Mouse (Mus musculus): ENCODE results near the gene Rundc3b. TPM values are rescaled to one million over a fixed set of nuclear protein-coding genes. Genes with fewer than 3 reads are reported as not detected.

Gene Rundc3b
- polyA plus RNA-seq (2012; rRNA removed) (0.06 and 0.10 TPM in 2 replicates), polyA plus RNA-seq (2014; fragmentation: Nextera tagmentation; extraction: Ambion mirVana) (0.06 and 0.13 TPM in 2 replicates)

DNA sequence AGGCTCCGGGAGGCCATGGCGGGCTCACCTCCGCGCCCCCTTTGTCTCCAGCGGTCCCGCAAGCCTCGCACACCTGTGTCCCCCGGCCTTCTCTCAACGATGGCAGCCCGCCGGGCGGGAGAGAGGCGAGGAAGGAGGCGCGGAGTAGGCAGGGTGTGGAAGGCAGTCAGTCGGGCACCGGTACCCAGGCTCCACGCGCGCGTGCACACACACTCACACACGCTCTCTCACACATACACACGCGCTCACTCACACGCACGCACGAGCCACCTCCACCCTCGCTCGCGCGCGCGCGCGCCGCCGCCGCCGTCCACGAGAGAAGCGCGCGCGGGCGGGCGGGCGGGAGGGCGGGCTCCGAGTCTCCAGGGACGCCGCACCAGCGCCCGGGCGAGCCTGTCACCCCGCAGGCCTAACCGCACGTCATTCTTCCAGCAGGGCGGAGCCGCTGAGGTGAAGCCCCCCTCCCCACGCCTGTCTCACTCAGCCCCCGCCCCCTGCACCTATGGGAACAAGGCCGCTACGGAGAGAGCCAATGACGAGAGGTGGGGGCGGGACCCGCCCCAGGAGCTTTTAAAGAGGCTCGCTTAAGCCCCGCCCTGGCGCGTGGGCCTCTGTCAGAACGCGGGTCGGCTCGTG lies at the start of gene Rundc3b:
Gene Rundc3b, minus strand, starts transcription at position 357 of the 636 bp plus-strand sequence.
- H3K36me3 ChIP-seq (replicated peaks; ENCODE audit: control insufficient read depth, insufficient read depth, low read depth): no peaks in the 10 kb centered on the region
- no peaks in the 10 kb centered on the region for H3K9me3 ChIP-seq (ENCODE audit: control insufficient read depth, low read length)
- no peak for TF ChIP-seq CTCF (IDR thresholded peaks at IDR 0.05; ENCODE audit: low read depth)
- TF ChIP-seq EP300 (IDR thresholded peaks at IDR 0.05; ENCODE audit: low read depth): no peak
- peaks cover 20% of the 10 kb centered on the region for H3K27me3 ChIP-seq (ENCODE audit: control insufficient read depth, insufficient read depth, low read length)
- DNase-seq (ENCODE audit: low read depth in 3 of 3, low spot score in 3 of 3) (peak; percentile 39 to 47 (median 41)), ATAC-seq (ENCODE audit: insufficient read depth) (peak; percentile 90)
- no peaks in the 10 kb centered on the region for H3K4me1 ChIP-seq (replicated peaks; ENCODE audit: control insufficient read depth in 2 of 2, insufficient read depth in 2 of 2, low read length in 1 of 2)
- no peak within 1 kb of the TSS for H3K27ac ChIP-seq
- H3K4me3 ChIP-seq (ENCODE audit: insufficient read depth in 1 of 2, low read depth in 2 of 2, low read length in 2 of 2): peak within 1 kb of the TSS; percentile 62 to 64
- H3K4me2 ChIP-seq (ENCODE audit: low read depth): peak within 1 kb of the TSS; percentile 82
- H3K9ac ChIP-seq (replicated peaks): 0 out of 2 replicates have a peak within 1 kb of the TSS, but pooled peaks have one; percentile 9
- 1% methylated on average over 74 of the region's 74 CpGs for WGBS (ENCODE audit: insufficient replicate concordance)

- DNase-seq (ENCODE audit: low read depth in 3 of 3, low spot score in 3 of 3) (no peak), ATAC-seq (ENCODE audit: insufficient read depth) (no peak)
- H3K4me3 ChIP-seq (ENCODE audit: insufficient read depth in 1 of 2, low read depth in 2 of 2, low read length in 2 of 2): no peak overlapping the region
- no peaks in the 10 kb centered on the region for H3K9me3 ChIP-seq (ENCODE audit: control insufficient read depth, low read length)
- H3K27me3 ChIP-seq (ENCODE audit: control insufficient read depth, insufficient read depth, low read length): no peaks in the 10 kb centered on the region
- H3K36me3 ChIP-seq (replicated peaks; ENCODE audit: control insufficient read depth, insufficient read depth, low read depth): no peaks in the 10 kb centered on the region
- H3K27ac ChIP-seq: no peak overlapping the region
- no peak for TF ChIP-seq CTCF (IDR thresholded peaks at IDR 0.05; ENCODE audit: low read depth)
- no peak for TF ChIP-seq EP300 (IDR thresholded peaks at IDR 0.05; ENCODE audit: low read depth)
- WGBS (ENCODE audit: insufficient replicate concordance): 58% methylated on average over 1 of the region's 1 CpGs
- no peaks in the 10 kb centered on the region for H3K4me1 ChIP-seq (replicated peaks; ENCODE audit: control insufficient read depth in 2 of 2, insufficient read depth in 2 of 2, low read length in 1 of 2)
- no peak overlapping the region for H3K4me2 ChIP-seq (ENCODE audit: low read depth)
- H3K9ac ChIP-seq (replicated peaks): no peak overlapping the region
These were observed 46.9 kb upstream of the Rundc3b start for GRCm38 (mm10) chr5:8669606-8670005.

GRCm38 (mm10) chr5:8667758-8668474 lies 45.2 kb upstream of the Rundc3b start:
- H3K4me3 ChIP-seq (ENCODE audit: insufficient read depth in 1 of 2, low read depth in 2 of 2, low read length in 2 of 2): no peak overlapping the region
- 52% methylated on average over 9 of the region's 9 CpGs for WGBS (ENCODE audit: insufficient replicate concordance)
- no peak for ATAC-seq (ENCODE audit: insufficient read depth)
- no peak overlapping the region for H3K27ac ChIP-seq
- TF ChIP-seq CTCF (IDR thresholded peaks at IDR 0.05; ENCODE audit: low read depth): no peak
- TF ChIP-seq EP300 (IDR thresholded peaks at IDR 0.05; ENCODE audit: low read depth): no peak
- H3K9me3 ChIP-seq (ENCODE audit: control insufficient read depth, low read length): no peaks in the 10 kb centered on the region
- no peak overlapping the region for H3K4me2 ChIP-seq (ENCODE audit: low read depth)
- H3K27me3 ChIP-seq (ENCODE audit: control insufficient read depth, insufficient read depth, low read length): no peaks in the 10 kb centered on the region
- no peak overlapping the region for H3K9ac ChIP-seq (replicated peaks)
- H3K36me3 ChIP-seq (replicated peaks; ENCODE audit: control insufficient read depth, insufficient read depth, low read depth): no peaks in the 10 kb centered on the region
- no peaks in the 10 kb centered on the region for H3K4me1 ChIP-seq (replicated peaks; ENCODE audit: control insufficient read depth in 2 of 2, insufficient read depth in 2 of 2, low read length in 1 of 2)
- DNase-seq (ENCODE audit: low read depth in 3 of 3, low spot score in 3 of 3): no peak

DNA sequence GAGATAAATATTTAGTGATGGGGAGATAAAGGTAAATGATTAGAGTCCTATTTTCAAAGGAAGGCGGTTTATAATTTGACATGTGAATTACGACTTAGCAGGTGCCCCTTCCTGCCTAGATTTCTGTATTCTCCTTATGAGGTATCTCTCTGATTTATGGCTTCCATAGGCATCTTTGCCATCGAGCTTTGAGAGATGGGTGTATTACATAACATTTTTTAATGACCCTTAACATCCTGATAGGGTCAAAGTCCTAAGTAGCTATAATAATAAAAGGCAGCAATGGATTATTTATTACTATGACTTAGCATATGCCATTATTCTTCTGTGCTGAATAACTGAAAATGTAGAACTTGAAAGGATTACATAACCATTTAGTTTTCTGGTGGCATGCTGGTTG lies 41.9 kb upstream of the Rundc3b start:
- no peak for ATAC-seq (ENCODE audit: insufficient read depth)
- Histone ChIP-seq H3K4me2 (ENCODE audit: low read depth) (no peak overlapping the region), H3K27me3 (ENCODE audit: control insufficient read depth, insufficient read depth, low read length) (no peaks in the 10 kb centered on the region), H3K4me1 (replicated peaks; ENCODE audit: control insufficient read depth in 2 of 2, insufficient read depth in 2 of 2, low read length in 1 of 2) (no peaks in the 10 kb centered on the region), H3K9ac (replicated peaks) (no peak overlapping the region), H3K4me3 (ENCODE audit: insufficient read depth in 1 of 2, low read depth in 2 of 2, low read length in 2 of 2) (no peak overlapping the region), H3K27ac (no peak overlapping the region), H3K36me3 (replicated peaks; ENCODE audit: control insufficient read depth, insufficient read depth, low read depth) (no peaks in the 10 kb centered on the region), H3K9me3 (ENCODE audit: control insufficient read depth, low read length) (no peaks in the 10 kb centered on the region)
- WGBS (ENCODE audit: insufficient replicate concordance): 33% methylated on average over 3 of the region's 3 CpGs
- DNase-seq (ENCODE audit: low read depth in 3 of 3, low spot score in 3 of 3): no peak
- no peak for TF ChIP-seq EP300 (IDR thresholded peaks at IDR 0.05; ENCODE audit: low read depth)
- TF ChIP-seq CTCF (IDR thresholded peaks at IDR 0.05; ENCODE audit: low read depth): no peak

- H3K36me3 ChIP-seq (replicated peaks; ENCODE audit: control insufficient read depth, insufficient read depth, low read depth): no peaks in the 10 kb centered on the region
- H3K4me2 ChIP-seq (ENCODE audit: low read depth): peak overlapping the region; percentile 50
- WGBS (ENCODE audit: insufficient replicate concordance): 63% methylated on average over 10 of the region's 10 CpGs
- no peaks in the 10 kb centered on the region for H3K4me1 ChIP-seq (replicated peaks; ENCODE audit: control insufficient read depth in 2 of 2, insufficient read depth in 2 of 2, low read length in 1 of 2)
- TF ChIP-seq CTCF (IDR thresholded peaks at IDR 0.05; ENCODE audit: low read depth) (no peak), EP300 (IDR thresholded peaks at IDR 0.05; ENCODE audit: low read depth) (no peak)
- no peak overlapping the region for H3K27ac ChIP-seq
- H3K9ac ChIP-seq (replicated peaks): no peak overlapping the region
- no peak overlapping the region; a peak in 1 of 4 replicates for H3K4me3 ChIP-seq (ENCODE audit: insufficient read depth in 1 of 2, low read depth in 2 of 2, low read length in 2 of 2)
- DNase-seq (ENCODE audit: low read depth in 3 of 3, low spot score in 3 of 3) (no peak), ATAC-seq (ENCODE audit: insufficient read depth) (no peak)
- no peaks in the 10 kb centered on the region for H3K27me3 ChIP-seq (ENCODE audit: control insufficient read depth, insufficient read depth, low read length)
- H3K9me3 ChIP-seq (ENCODE audit: control insufficient read depth, low read length): no peaks in the 10 kb centered on the region
These were observed 38.0 kb upstream of the Rundc3b start for GRCm38 (mm10) chr5:8660738-8661151.
